ENCODE assay signal across 8 mouse cellular contexts in the genomic region with DNA sequence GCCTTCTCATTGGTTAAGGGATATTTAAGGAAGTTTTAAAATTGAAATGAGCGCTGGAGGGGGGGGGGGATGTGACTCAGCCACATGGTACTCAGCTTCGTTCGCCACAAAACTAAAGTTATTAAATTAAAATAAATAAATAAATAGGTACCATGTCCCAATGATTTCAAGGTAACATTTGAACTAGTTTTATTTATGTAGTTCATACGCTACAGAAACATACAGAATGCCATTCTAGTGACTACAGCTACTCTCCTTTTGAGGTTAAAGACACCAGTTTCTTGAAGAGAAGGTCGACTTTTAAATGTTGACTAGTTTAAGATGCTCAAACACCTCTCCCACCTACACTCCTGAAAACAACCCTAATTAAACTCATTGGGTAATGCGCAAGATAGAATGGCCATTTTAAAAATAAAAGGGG. TPM values are rescaled to one million over a fixed set of nuclear protein-coding genes. Genes with fewer than 3 reads are reported as not detected.
DNase-seq lines count a peak whose midpoint lies in the region; ATAC-seq lines count a peak whose summit lies in the region.

No protein-coding gene starts in this region.

- peak overlapping the region; percentile 61 for H3K9ac ChIP-seq in liver, embryonic 11.5 days (ENCODE audit: low read depth, low read length)
- H3K9ac ChIP-seq in embryonic facial prominence, embryonic 14.5 days (ENCODE audit: low read depth, low read length) = no peak overlapping the region
- H3K9ac ChIP-seq in intestine, embryonic 16.5 days (ENCODE audit: low read depth, low read length) = no peak overlapping the region
- no peak overlapping the region for H3K9ac ChIP-seq in neural tube, embryonic 12.5 days

- ATAC-seq in liver, embryonic 11.5 days (replicated peaks; ENCODE audit: low FRiP score) = no peak
- ATAC-seq in embryonic facial prominence, embryonic 14.5 days (ENCODE audit: low read depth) = no peak
- ATAC-seq in intestine, embryonic 16.5 days = no peak
- no peak for ATAC-seq in neural tube, embryonic 12.5 days (ENCODE audit: low FRiP score, low read depth)

- H3K27ac ChIP-seq in liver, embryonic 11.5 days (ENCODE audit: low read depth, low read length) = peak overlapping the region; percentile 90
- H3K27ac ChIP-seq in embryonic facial prominence, embryonic 14.5 days (replicated peaks; ENCODE audit: low read depth, low read length) = peak overlapping the region; percentile 65; the same call in 1 of the 2 replicates
- H3K27ac ChIP-seq in intestine, embryonic 16.5 days (ENCODE audit: low read length) = peak overlapping the region; percentile 70
- no peak overlapping the region for H3K27ac ChIP-seq in neural tube, embryonic 12.5 days

- WGBS in liver, embryonic 11.5 days = 16% methylated on average over 6 of the region's 6 CpGs
- 22% methylated on average over 6 of the region's 6 CpGs for WGBS in embryonic facial prominence, embryonic 14.5 days
- 24% methylated on average over 6 of the region's 6 CpGs for WGBS in intestine, embryonic 16.5 days
- WGBS in neural tube, embryonic 12.5 days = 17% methylated on average over 6 of the region's 6 CpGs

- H3K4me2 ChIP-seq in liver, embryonic 11.5 days = peak overlapping the region; percentile 85
- peak overlapping the region; percentile 71 for H3K4me2 ChIP-seq in embryonic facial prominence, embryonic 14.5 days (ENCODE audit: low read depth, low read length)
- peak overlapping the region; percentile 77 for H3K4me2 ChIP-seq in intestine, embryonic 16.5 days (ENCODE audit: low read depth, low read length)
- H3K4me2 ChIP-seq in neural tube, embryonic 12.5 days (replicated peaks) = peak overlapping the region; percentile 67

- peak overlapping the region; percentile 63 for H3K4me3 ChIP-seq in liver, embryonic 11.5 days (ENCODE audit: low read depth, low read length)
- peak overlapping the region; percentile 41 for H3K4me3 ChIP-seq in embryonic facial prominence, embryonic 14.5 days (ENCODE audit: low read depth, low read length)
- H3K4me3 ChIP-seq in intestine, embryonic 16.5 days (ENCODE audit: low read length) = no peak overlapping the region
- no peak overlapping the region for H3K4me3 ChIP-seq in neural tube, embryonic 12.5 days

- peaks cover 39% of the 10 kb centered on the region for H3K4me1 ChIP-seq in liver, embryonic 11.5 days (replicated peaks; ENCODE audit: control insufficient read depth, insufficient read depth, low read length)
- peaks cover 25% of the 10 kb centered on the region for H3K4me1 ChIP-seq in embryonic facial prominence, embryonic 14.5 days (ENCODE audit: control insufficient read depth, insufficient read depth, low read length)
- peaks cover 23% of the 10 kb centered on the region for H3K4me1 ChIP-seq in intestine, embryonic 16.5 days (ENCODE audit: control insufficient read depth, insufficient read depth, low read length)
- peaks cover 14% of the 10 kb centered on the region; the same call in 1 of the 2 replicates for H3K4me1 ChIP-seq in neural tube, embryonic 12.5 days

- no peaks in the 10 kb centered on the region for H3K27me3 ChIP-seq in liver, embryonic 11.5 days (replicated peaks; ENCODE audit: control insufficient read depth, insufficient read depth, low read length)
- no peaks in the 10 kb centered on the region for H3K27me3 ChIP-seq in embryonic facial prominence, embryonic 14.5 days (replicated peaks; ENCODE audit: control insufficient read depth, insufficient read depth, low read length)
- H3K27me3 ChIP-seq in intestine, embryonic 16.5 days (replicated peaks; ENCODE audit: control insufficient read depth, insufficient read depth, low read length) = no peaks in the 10 kb centered on the region
- H3K27me3 ChIP-seq in neural tube, embryonic 12.5 days (replicated peaks) = no peaks in the 10 kb centered on the region; the same call in 1 of the 2 replicates

- no peaks in the 10 kb centered on the region for H3K9me3 ChIP-seq in liver, embryonic 11.5 days (ENCODE audit: control insufficient read depth, low read length)
- no peaks in the 10 kb centered on the region for H3K9me3 ChIP-seq in embryonic facial prominence, embryonic 14.5 days (ENCODE audit: control insufficient read depth, low read length)
- no peaks in the 10 kb centered on the region for H3K9me3 ChIP-seq in intestine, embryonic 16.5 days (ENCODE audit: control insufficient read depth, low read length)
- no peaks in the 10 kb centered on the region for H3K9me3 ChIP-seq in neural tube, embryonic 12.5 days

- no peaks in the 10 kb centered on the region for H3K36me3 ChIP-seq in liver, embryonic 11.5 days (ENCODE audit: control insufficient read depth, insufficient read depth, low read length)
- H3K36me3 ChIP-seq in embryonic facial prominence, embryonic 14.5 days (ENCODE audit: control insufficient read depth, insufficient read depth, low read length) = no peaks in the 10 kb centered on the region
- no peaks in the 10 kb centered on the region for H3K36me3 ChIP-seq in intestine, embryonic 16.5 days (ENCODE audit: control insufficient read depth, insufficient read depth, low read length)
- H3K36me3 ChIP-seq in neural tube, embryonic 12.5 days = no peaks in the 10 kb centered on the region

- DNase-seq in liver, embryonic 11.5 days (ENCODE audit: low spot score) = peak; percentile 28
- DNase-seq in liver = no peak
- no peak for DNase-seq in embryonic facial prominence, embryonic 14.5 days (ENCODE audit: low spot score)
- no peak for DNase-seq in right cerebral cortex, postnatal 4 days
- no peak for DNase-seq in kidney, postnatal 25 days
- DNase-seq in left cerebral cortex, adult 11 months (ENCODE audit: low spot score) = no peak

RNA-seq across cellular contexts. Expression of a gene that starts 6.4 kb away (rescaled TPM):
- polyA plus RNA-seq in liver, embryonic 11.5 days (2014; fragmentation: Nextera tagmentation; extraction: Ambion mirVana) = 5.1 and 5.4 TPM in 2 replicates
- polyA plus RNA-seq in embryonic facial prominence, embryonic 14.5 days (2014; fragmentation: Nextera tagmentation; extraction: Ambion mirVana) = 3.6 and 3.9 TPM in 2 replicates
- polyA plus RNA-seq in intestine, embryonic 16.5 days (2015; fragmentation: Nextera tagmentation; extraction: Ambion mirVana) = 2.4 and 2.9 TPM in 2 replicates
- polyA plus RNA-seq in neural tube, embryonic 12.5 days (2016; fragmentation: Nextera tagmentation; extraction: Ambion mirVana) = 2.3 and 2.5 TPM in 2 replicates

Comparison
In these comparisons a context has a peak if more than half of its experiments do, and no peak if none do; other contexts are left out.
1. H3K4me3 ChIP-seq: peak in liver, embryonic 11.5 days (single experiment) and embryonic facial prominence, embryonic 14.5 days (single experiment); none in intestine, embryonic 16.5 days (single experiment) and neural tube, embryonic 12.5 days (single experiment).
2. Peak in every context shown above with its lines, with median percentiles within 50 percentile points of each other: H3K4me2 ChIP-seq.